Mouse (Mus musculus) hindbrain, postnatal 0 days (tissue): ENCODE results near the gene Rdh1. TPM values are rescaled to one million over a fixed set of nuclear protein-coding genes. Genes with fewer than 3 reads are reported as not detected.

Experiments
- ATAC-seq: fragments of 200-750 bp; cut with Nextera tagmentation; 2 replicates; pipeline ENCODE4 v1.8.0; 2017; ENCODE audit warnings: mild to moderate bottlenecking, moderate TSS enrichment, moderate library complexity
- DNase-seq: peaks from one replicate; pipeline ENCODE4 v3.0.0-alpha.2; 2015; ENCODE audit warnings: low spot score
- H3K27ac ChIP-seq: fragments of 300-500 bp; sonication (generic); 2 replicates; pipeline ENCODE4 v1.5.1; 2014; ENCODE audit warnings: mild to moderate bottlenecking
- H3K27me3 ChIP-seq: fragments of 300-500 bp; sonication (generic); 2 replicates; pipeline ENCODE4 v1.6.1; 2014; ENCODE audit warnings: low read length, mixed read lengths; ENCODE audit not compliant: insufficient read depth
- H3K36me3 ChIP-seq: fragments of 300-500 bp; sonication (generic); 2 replicates; pipeline ENCODE4 v1.6.1; 2014; ENCODE audit warnings: low read length, mixed read lengths; ENCODE audit not compliant: insufficient read depth
- H3K4me1 ChIP-seq: fragments of 300-500 bp; sonication (generic); 2 replicates; pipeline ENCODE4 v1.6.1; 2014; ENCODE audit warnings: antibody characterized with exemption, low read length, mixed read lengths; ENCODE audit not compliant: insufficient read depth
- H3K4me2 ChIP-seq: fragments of 300-500 bp; sonication (generic); 2 replicates; pipeline ENCODE4 v1.6.1; 2014; ENCODE audit warnings: low read depth, mild to moderate bottlenecking, low read length, moderate library complexity, mixed read lengths
- H3K4me3 ChIP-seq: fragments of 300-500 bp; sonication (generic); 2 replicates; pipeline ENCODE4 v1.5.1; 2014; ENCODE audit warnings: low read length
- H3K9ac ChIP-seq: fragments of 300-500 bp; sonication (generic); replicated peaks from 2 replicates; pipeline ENCODE4 v1.6.1; 2014; ENCODE audit warnings: mild to moderate bottlenecking, low read length, moderate library complexity, mixed read lengths
- H3K9me3 ChIP-seq: fragments of 300-500 bp; sonication (generic); 2 replicates; pipeline ENCODE4 v1.6.1; 2016; ENCODE audit warnings: low read length, mixed read lengths
- CTCF ChIP-seq: IDR thresholded peaks from 2 replicates; pipeline ENCODE4 v1.5.1; 2016; ENCODE audit warnings: antibody characterized with exemption, control low read depth, low read depth
- WGBS: fragments of 180-500 bp; shearing (Covaris S2); extraction: QIAGEN DNeasy Blood & Tissue Kit; methylation state at CpG from one replicate; pipeline ENCODE4 v1.1.7; 2014; 5-methylcytosine and 5-hydroxymethylcytosine counted together
- polyA plus RNA-seq: library from polyadenylated mRNA; unstranded; fragments of >200 nt; fragmentation: Nextera tagmentation; extraction: Ambion mirVana; gene quantifications from 2 replicates; pipeline ENCODE4 v1.2.1, GENCODE M21; 2015
- total RNA-seq: library from RNA; depleted of rRNA; stranded (reverse); fragments of >200 nt; gene quantifications from 2 replicates; pipeline ENCODE4 v1.2.3, GENCODE M21; 2014; rRNA removed

Rdh1 gene
- total RNA-seq: 0.14 TPM in 1 of 2 replicates, not detected in the other
- not detected in 2 replicates for polyA plus RNA-seq

GRCm38 (mm10) chr10:127759181-127760110, at the start of gene Rdh1, which contains the start of gene Rdh16f1:
Gene Rdh1 (plus strand): TSS chr10:127759721.
Gene Rdh16f1 (plus strand): TSS chr10:127759787.
- H3K9me3 ChIP-seq: no peaks in the 10 kb centered on the region
- H3K4me3 ChIP-seq: no peak within 1 kb of the TSS
- DNase-seq (no peak), ATAC-seq (no peak)
- H3K27ac ChIP-seq: no peak within 1 kb of the TSS
- no peaks in the 10 kb centered on the region for H3K36me3 ChIP-seq
- WGBS: 77% methylated on average over 9 of the region's 9 CpGs
- no peaks in the 10 kb centered on the region for H3K4me1 ChIP-seq
- no peak for TF ChIP-seq CTCF
- no peak within 1 kb of the TSS for H3K4me2 ChIP-seq
- H3K27me3 ChIP-seq: no peaks in the 10 kb centered on the region
- H3K9ac ChIP-seq: no peak within 1 kb of the TSS

DNA sequence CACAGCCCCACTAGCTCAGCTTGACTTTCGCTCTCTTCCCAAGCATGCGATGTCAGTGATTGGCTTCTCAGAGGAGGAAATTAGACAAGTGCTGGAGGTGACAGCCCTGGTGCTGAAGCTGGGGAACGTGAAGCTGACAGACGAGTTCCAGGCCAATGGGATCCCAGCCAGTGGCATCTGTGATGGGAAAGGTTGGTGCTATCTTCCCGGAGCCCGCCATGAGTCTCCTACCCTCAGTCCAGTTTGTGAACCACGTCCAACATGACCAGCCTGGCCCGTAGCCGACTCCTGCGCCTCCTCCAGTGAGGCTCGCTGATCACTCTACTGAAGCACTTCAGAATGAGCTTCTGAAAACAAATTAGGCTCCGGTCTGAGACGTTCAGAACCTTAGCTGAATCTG, 49.2 kb upstream of the Rdh1 start:
- no peak overlapping the region for H3K9ac ChIP-seq
- WGBS: 72% methylated on average over 13 of the region's 13 CpGs
- ATAC-seq (no peak), DNase-seq (no peak)
- H3K27ac ChIP-seq: no peak overlapping the region
- H3K36me3 ChIP-seq: no peaks in the 10 kb centered on the region
- no peak overlapping the region for H3K4me3 ChIP-seq
- no peaks in the 10 kb centered on the region for H3K27me3 ChIP-seq
- no peaks in the 10 kb centered on the region for H3K9me3 ChIP-seq
- no peak overlapping the region for H3K4me2 ChIP-seq
- TF ChIP-seq CTCF: no peak
- H3K4me1 ChIP-seq: no peaks in the 10 kb centered on the region

DNA sequence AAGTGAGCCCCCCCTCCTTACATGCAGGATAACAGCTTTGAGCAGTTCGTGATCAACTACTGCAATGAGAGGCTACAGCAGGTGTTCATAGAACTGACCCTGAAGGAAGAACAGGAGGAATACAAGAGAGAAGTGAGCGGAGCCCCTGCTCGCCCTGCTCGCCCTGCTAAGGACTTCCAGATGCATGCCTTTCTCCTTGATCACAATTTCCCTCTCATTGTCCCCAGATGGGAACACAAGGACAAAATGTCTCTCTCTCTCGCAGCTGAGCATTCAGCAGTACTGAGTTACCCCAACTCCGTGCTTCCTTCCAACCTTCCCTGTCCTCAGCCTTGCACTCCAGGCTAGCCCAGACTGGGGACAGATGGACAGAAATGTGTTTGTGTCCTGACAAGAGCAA, 46.8 kb upstream of the Rdh1 start:
- Histone ChIP-seq H3K4me1 (no peaks in the 10 kb centered on the region), H3K4me3 (no peak overlapping the region), H3K27ac (no peak overlapping the region), H3K9ac (no peak overlapping the region), H3K9me3 (no peaks in the 10 kb centered on the region), H3K4me2 (no peak overlapping the region), H3K27me3 (no peaks in the 10 kb centered on the region), H3K36me3 (no peaks in the 10 kb centered on the region)
- ATAC-seq (no peak), DNase-seq (no peak)
- TF ChIP-seq CTCF: no peak
- WGBS: 76% methylated on average over 6 of the region's 6 CpGs

- Histone ChIP-seq H3K9me3 (no peaks in the 10 kb centered on the region), H3K9ac (no peak overlapping the region), H3K4me1 (peaks cover 14% of the 10 kb centered on the region; the same call in 1 of the 2 replicates), H3K27me3 (no peaks in the 10 kb centered on the region), H3K4me2 (peak overlapping the region; percentile 7), H3K27ac (no peak overlapping the region), H3K36me3 (no peaks in the 10 kb centered on the region), H3K4me3 (no peak overlapping the region)
- ATAC-seq: peak; percentile 24; the same call in 1 of the 2 replicates
- no peak for TF ChIP-seq CTCF
- DNase-seq: no peak
- 20% methylated on average over 20 of the region's 20 CpGs for WGBS
Observed at GRCm38 (mm10) chr10:127721671-127722418, 37.7 kb upstream of the Rdh1 start.

- Histone ChIP-seq H3K4me2 (no peak within 1 kb of the TSS), H3K9ac (no peak within 1 kb of the TSS), H3K4me3 (no peak within 1 kb of the TSS), H3K36me3 (no peaks in the 10 kb centered on the region), H3K9me3 (no peaks in the 10 kb centered on the region), H3K4me1 (peaks cover 14% of the 10 kb centered on the region; the same call in 1 of the 2 replicates), H3K27me3 (no peaks in the 10 kb centered on the region), H3K27ac (no peak within 1 kb of the TSS)
- WGBS: 75% methylated on average over 3 of the region's 3 CpGs
- no peak for ATAC-seq
- TF ChIP-seq CTCF: no peak
- no peak for DNase-seq
Observed at GRCm38 (mm10) chr10:127724178-127724577, 35.3 kb upstream of the Rdh1 start, which contains the start of gene Tac2. Gene Tac2 (plus strand): TSS chr10:127724478.

DNA sequence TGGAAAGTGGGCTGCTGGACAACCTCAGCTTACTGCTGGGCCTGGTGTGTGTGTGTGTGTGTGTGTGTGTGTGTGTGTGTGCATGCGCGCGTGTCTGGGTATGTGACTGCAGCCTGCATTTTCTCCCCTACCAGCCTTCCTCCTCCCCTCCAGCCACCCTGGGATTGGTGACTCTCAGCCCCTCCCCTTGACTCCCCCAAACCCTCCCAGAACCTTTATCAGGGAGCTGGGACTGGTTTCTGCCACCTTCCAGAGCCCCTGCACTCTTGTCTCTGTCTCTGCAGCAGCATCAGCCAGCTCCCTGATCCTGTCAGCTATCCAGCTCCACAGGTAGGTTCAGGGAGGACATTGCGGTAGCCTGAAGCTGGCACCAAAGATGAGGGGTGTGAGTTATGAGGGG, 34.4 kb upstream of the Rdh1 start:
- Histone ChIP-seq H3K4me3 (no peak overlapping the region), H3K9ac (no peak overlapping the region), H3K27ac (no peak overlapping the region), H3K4me1 (peaks cover 14% of the 10 kb centered on the region; the same call in 1 of the 2 replicates), H3K27me3 (no peaks in the 10 kb centered on the region), H3K4me2 (no peak overlapping the region), H3K9me3 (no peaks in the 10 kb centered on the region), H3K36me3 (no peaks in the 10 kb centered on the region)
- TF ChIP-seq CTCF: no peak
- DNase-seq (no peak), ATAC-seq (no peak)
- 90% methylated on average over 4 of the region's 4 CpGs for WGBS
